Mouse (Mus musculus): ENCODE results near the gene Arl5c.

Arl5c gene

GRCm38 (mm10) chr11:98019883-98020610, 24.1 kb upstream of the Arl5c start:
- DNase-seq (ENCODE audit: low spot score), result no peak

- no peak for DNase-seq (ENCODE audit: low spot score)
These were observed 23.1 kb upstream of the Arl5c start for GRCm38 (mm10) chr11:98018858-98019641.

- DNase-seq (ENCODE audit: low spot score), result no peak
These were observed 22.2 kb upstream of the Arl5c start for GRCm38 (mm10) chr11:98018222-98018621.

GRCm38 (mm10) chr11:98016824-98017223, 20.8 kb upstream of the Arl5c start:
- no peak for DNase-seq (ENCODE audit: low spot score)

- DNase-seq (ENCODE audit: low spot score), result no peak
These were observed 20.2 kb upstream of the Arl5c start for GRCm38 (mm10) chr11:98016177-98016576.

- no peak for DNase-seq (ENCODE audit: low spot score)
These were observed 16.9 kb upstream of the Arl5c start for GRCm38 (mm10) chr11:98012831-98013230.

GRCm38 (mm10) chr11:98011716-98012115, 15.7 kb upstream of the Arl5c start:
- DNase-seq (ENCODE audit: low spot score), result no peak

- no peak for DNase-seq (ENCODE audit: low spot score)
These were observed 12.1 kb upstream of the Arl5c start for GRCm38 (mm10) chr11:98008087-98008486.

- no peak for DNase-seq (ENCODE audit: low spot score)
These were observed 9.7 kb upstream of the Arl5c start for GRCm38 (mm10) chr11:98005686-98006085.

- no peak for DNase-seq (ENCODE audit: low spot score)
These were observed 9.1 kb upstream of the Arl5c start for GRCm38 (mm10) chr11:98005076-98005475.

GRCm38 (mm10) chr11:98004161-98004560, 8.2 kb upstream of the Arl5c start:
- no peak for DNase-seq (ENCODE audit: low spot score)

GRCm38 (mm10) chr11:98003171-98003671, 7.2 kb upstream of the Arl5c start:
- DNase-seq (ENCODE audit: low spot score), result no peak

- DNase-seq (ENCODE audit: low spot score), result peak; percentile 70
These were observed 6.6 kb upstream of the Arl5c start for GRCm38 (mm10) chr11:98002627-98003026.

- no peak for DNase-seq (ENCODE audit: low spot score)
These were observed 6.0 kb upstream of the Arl5c start for GRCm38 (mm10) chr11:98001986-98002385.

- no peak for DNase-seq (ENCODE audit: low spot score)
These were observed 5.4 kb upstream of the Arl5c start for GRCm38 (mm10) chr11:98001351-98001824.

- DNase-seq (ENCODE audit: low spot score), result no peak
These were observed 4.6 kb upstream of the Arl5c start for GRCm38 (mm10) chr11:98000378-98001140.

GRCm38 (mm10) chr11:97999748-98000147, 3.8 kb upstream of the Arl5c start:
- no peak for DNase-seq (ENCODE audit: low spot score)

GRCm38 (mm10) chr11:97998898-97999608, 3.1 kb upstream of the Arl5c start:
- no peak for DNase-seq (ENCODE audit: low spot score)

GRCm38 (mm10) chr11:97998074-97998793, 2.3 kb upstream of the Arl5c start:
- no peak for DNase-seq (ENCODE audit: low spot score)

GRCm38 (mm10) chr11:97997387-97997960, 1.5 kb upstream of the Arl5c start:
- no peak for DNase-seq (ENCODE audit: low spot score)

GRCm38 (mm10) chr11:97996691-97997090, 710 bp upstream of the Arl5c start:
- DNase-seq (ENCODE audit: low spot score), result no peak
